Mouse (Mus musculus) forebrain, embryonic 12.5 days (tissue): ENCODE data around the gene Sbk1. TPM values are rescaled to one million over a fixed set of nuclear protein-coding genes. Genes with fewer than 3 reads are reported as not detected.

ENCODE experiments used
- ATAC-seq: fragments of 200-750 bp; cut with Nextera tagmentation; 2 replicates; pipeline ENCODE4 v1.8.0; 2017; ENCODE audit warnings: moderate TSS enrichment; ENCODE audit not compliant: low FRiP score
- H3K27ac ChIP-seq: fragments of 300-500 bp; sonication (generic); 2 replicates; pipeline ENCODE4 v1.5.1; 2016; ENCODE audit warnings: mild to moderate bottlenecking
- H3K27me3 ChIP-seq: fragments of 300-500 bp; sonication (generic); 2 replicates; pipeline ENCODE4 v1.6.1; 2016; ENCODE audit warnings: mild to moderate bottlenecking
- H3K36me3 ChIP-seq: fragments of 300-500 bp; sonication (generic); replicated peaks from 2 replicates; pipeline ENCODE4 v1.6.1; 2016; ENCODE audit warnings: mild to moderate bottlenecking
- H3K4me1 ChIP-seq: fragments of 300-500 bp; sonication (generic); 2 replicates; pipeline ENCODE4 v1.6.1; 2016
- H3K4me2 ChIP-seq: fragments of 300-500 bp; sonication (generic); 2 replicates; pipeline ENCODE4 v1.6.1; 2016; ENCODE audit warnings: mild to moderate bottlenecking, moderate library complexity
- H3K4me3 ChIP-seq: fragments of 300-500 bp; sonication (generic); replicated peaks from 2 replicates; pipeline ENCODE4 v1.5.1; 2016; ENCODE audit warnings: mild to moderate bottlenecking
- H3K9ac ChIP-seq: fragments of 300-500 bp; sonication (generic); 2 replicates; pipeline ENCODE4 v1.6.1; 2016; ENCODE audit warnings: mild to moderate bottlenecking
- H3K9me3 ChIP-seq: fragments of 300-500 bp; sonication (generic); 2 replicates; pipeline ENCODE4 v1.6.1; 2016
- whole genome bisulfite sequencing: fragments of 180-500 bp; shearing (Covaris S2); methylation state at CpG from one replicate; pipeline ENCODE4 v1.1.7; 2016; 5-methylcytosine and 5-hydroxymethylcytosine counted together
- polyA plus RNA-seq: library from polyadenylated mRNA; unstranded; fragments of >200 nt; fragmentation: Nextera tagmentation; extraction: Ambion mirVana; gene quantifications from 2 replicates; pipeline ENCODE4 v1.2.1, GENCODE M21; 2016

Sbk1 gene
- polyA plus RNA-seq, 1 experiment from 2014 or later = 264 TPM

- Histone ChIP-seq H3K27ac (peak overlapping the region; percentile 99), H3K4me3 (peak overlapping the region; percentile 97), H3K9ac (peak overlapping the region; percentile 100), H3K36me3 (peaks cover 31% of the 10 kb centered on the region), H3K4me2 (peak overlapping the region; percentile 99), H3K27me3 (peaks cover 12% of the 10 kb centered on the region), H3K4me1 (peaks cover 54% of the 10 kb centered on the region), H3K9me3 (no peaks in the 10 kb centered on the region)
- ATAC-seq = peak; percentile 37
- WGBS = 1% methylated on average over 37 of the region's 38 CpGs
These were observed 422 bp downstream of the Sbk1 start for GRCm38 (mm10) chr7:126272770-126273311.

DNA sequence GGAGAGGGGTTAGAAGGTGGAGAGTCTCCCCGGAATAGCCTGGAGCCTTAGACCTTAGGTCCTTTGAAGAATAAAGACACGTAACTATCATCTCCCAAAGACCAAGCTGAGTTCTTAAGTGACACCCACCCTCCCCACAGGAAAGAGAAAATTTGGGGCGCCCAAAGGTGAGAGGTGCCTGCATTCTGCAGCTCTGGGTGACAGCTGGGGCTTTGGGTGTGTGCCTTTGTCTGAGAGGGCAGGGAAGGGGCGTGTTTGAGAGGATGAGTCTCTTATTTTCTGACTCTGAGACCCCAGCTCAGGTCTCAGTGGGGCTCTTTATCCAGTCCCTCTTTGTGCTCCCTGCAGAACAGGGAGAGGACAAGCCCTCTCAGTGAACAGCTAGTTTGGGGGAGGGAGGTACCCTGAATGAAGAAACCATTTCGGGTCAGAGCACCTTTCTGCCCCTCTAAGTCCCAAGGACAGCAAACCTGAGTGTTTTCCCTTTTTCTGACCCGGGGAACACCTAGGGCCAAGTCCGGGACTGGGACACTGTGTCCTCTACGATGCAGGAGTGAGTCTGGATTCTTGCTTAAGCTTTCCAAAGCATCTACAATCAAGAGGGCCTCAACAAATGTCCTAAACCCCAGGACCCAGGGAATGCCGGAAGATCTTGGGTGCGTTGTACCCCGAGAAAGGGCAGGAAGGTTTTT, 1.1 kb downstream of the Sbk1 start:
- 5% methylated on average over 11 of the region's 11 CpGs for WGBS
- H3K9me3 ChIP-seq = no peaks in the 10 kb centered on the region
- peaks cover 7% of the 10 kb centered on the region; the same call in 1 of the 2 replicates for H3K27me3 ChIP-seq
- peaks cover 61% of the 10 kb centered on the region for H3K4me1 ChIP-seq
- peak overlapping the region; percentile 99 for H3K27ac ChIP-seq
- ATAC-seq = no peak
- peaks cover 38% of the 10 kb centered on the region for H3K36me3 ChIP-seq
- peak overlapping the region; percentile 99 for H3K4me2 ChIP-seq
- peak overlapping the region; percentile 97 for H3K4me3 ChIP-seq
- peak overlapping the region; percentile 100 for H3K9ac ChIP-seq

DNA sequence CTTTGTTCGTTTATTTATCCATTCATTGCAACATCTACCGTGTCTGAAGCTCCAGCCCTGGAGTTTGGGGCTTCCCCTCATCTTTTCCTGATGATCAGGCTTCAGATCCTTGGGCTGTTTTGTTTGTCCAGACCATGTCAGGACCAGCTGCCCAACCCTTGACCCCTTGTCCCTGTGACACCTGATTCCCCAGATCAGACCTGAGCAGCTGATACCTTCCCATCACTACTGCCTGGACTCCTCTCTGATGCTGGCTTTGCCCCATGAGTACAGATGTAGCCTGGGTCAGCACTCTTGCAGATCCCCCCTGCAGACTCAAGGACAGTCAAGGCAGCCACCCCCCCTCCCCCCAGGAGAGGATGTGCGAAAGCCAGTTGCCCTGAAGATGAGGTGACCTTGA, 1.7 kb downstream of the Sbk1 start:
- WGBS = 2% methylated on average over 3 of the region's 3 CpGs
- Histone ChIP-seq H3K27me3 (peaks cover 7% of the 10 kb centered on the region; the same call in 1 of the 2 replicates), H3K4me3 (peak overlapping the region; percentile 97), H3K9me3 (no peaks in the 10 kb centered on the region), H3K36me3 (peaks cover 44% of the 10 kb centered on the region), H3K27ac (peak overlapping the region; percentile 99), H3K4me1 (peaks cover 67% of the 10 kb centered on the region), H3K4me2 (peak overlapping the region; percentile 99), H3K9ac (peak overlapping the region; percentile 100)
- ATAC-seq = no peak

DNA sequence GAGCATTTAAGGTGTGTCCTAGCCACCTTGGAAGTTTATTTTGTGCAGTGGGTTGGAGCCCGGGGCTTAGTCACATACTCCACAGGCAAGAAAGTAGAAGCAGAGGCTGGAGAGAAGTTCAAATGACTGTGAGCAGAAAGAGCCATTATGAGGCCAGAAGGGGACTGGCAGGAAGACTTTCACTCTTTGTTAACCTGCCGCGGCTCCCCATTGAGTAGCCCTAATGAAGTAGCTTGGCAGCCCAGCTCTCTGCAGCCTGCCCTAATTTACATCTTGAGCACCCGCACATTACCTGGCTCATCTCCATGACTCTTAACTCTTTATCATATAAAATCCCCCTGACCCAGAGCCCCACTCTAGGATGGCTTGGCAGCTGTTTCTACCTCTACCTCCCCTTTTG, 2.2 kb downstream of the Sbk1 start:
- 4% methylated on average over 4 of the region's 4 CpGs for WGBS

GRCm38 (mm10) chr7:126275711-126276110, 3.3 kb downstream of the Sbk1 start:
- Histone ChIP-seq H3K4me2 (peak overlapping the region; percentile 99), H3K9me3 (no peaks in the 10 kb centered on the region), H3K4me3 (peak overlapping the region; percentile 97), H3K27ac (no peak overlapping the region), H3K9ac (peak overlapping the region; percentile 100), H3K36me3 (peaks cover 59% of the 10 kb centered on the region), H3K4me1 (peaks cover 79% of the 10 kb centered on the region), H3K27me3 (no peaks in the 10 kb centered on the region)
- whole genome bisulfite sequencing = 85% methylated on average over 5 of the region's 5 CpGs
- no peak for ATAC-seq

More for the DNA sequence above, 2.2 kb downstream of the Sbk1 start:
- peaks cover 7% of the 10 kb centered on the region; the same call in 1 of the 2 replicates for H3K27me3 ChIP-seq
- H3K4me2 ChIP-seq = peak overlapping the region; percentile 99
- H3K9ac ChIP-seq = peak overlapping the region; percentile 100
- no peak for ATAC-seq
- H3K27ac ChIP-seq = peak overlapping the region; percentile 99
- no peaks in the 10 kb centered on the region for H3K9me3 ChIP-seq
- peak overlapping the region; percentile 97 for H3K4me3 ChIP-seq
- H3K4me1 ChIP-seq = peaks cover 72% of the 10 kb centered on the region
- H3K36me3 ChIP-seq = peaks cover 49% of the 10 kb centered on the region

DNA sequence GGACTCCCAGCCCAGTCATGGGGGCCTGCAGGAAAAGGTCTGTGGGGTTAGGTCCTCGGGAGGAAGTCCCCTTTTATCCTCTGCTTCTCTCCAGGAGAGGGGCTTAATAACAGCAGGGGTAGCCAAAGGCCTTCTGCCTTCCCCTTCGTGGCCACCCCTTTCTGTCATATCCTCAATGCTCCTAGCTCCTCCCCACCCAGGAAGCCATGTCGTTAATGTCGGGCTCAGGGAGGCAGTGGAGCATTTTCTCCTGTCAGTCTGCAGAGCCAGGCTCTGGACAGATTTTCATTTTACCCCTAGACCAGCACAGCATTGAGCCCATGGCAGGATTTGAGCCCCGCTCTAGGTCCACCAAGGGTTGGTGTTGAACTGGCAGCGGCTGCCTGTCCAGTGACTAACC, 3.9 kb downstream of the Sbk1 start:
- Histone ChIP-seq H3K4me2 (peak overlapping the region; percentile 99), H3K9me3 (no peaks in the 10 kb centered on the region), H3K9ac (peak overlapping the region; percentile 100; the same call in 1 of the 2 replicates), H3K4me1 (peaks cover 74% of the 10 kb centered on the region), H3K27me3 (no peaks in the 10 kb centered on the region), H3K27ac (0 out of 2 replicates have a peak overlapping the region, but pooled peaks have one; percentile 19), H3K36me3 (peaks cover 65% of the 10 kb centered on the region), H3K4me3 (peak overlapping the region; percentile 97)
- 51% methylated on average over 6 of the region's 6 CpGs for WGBS
- no peak for ATAC-seq

DNA sequence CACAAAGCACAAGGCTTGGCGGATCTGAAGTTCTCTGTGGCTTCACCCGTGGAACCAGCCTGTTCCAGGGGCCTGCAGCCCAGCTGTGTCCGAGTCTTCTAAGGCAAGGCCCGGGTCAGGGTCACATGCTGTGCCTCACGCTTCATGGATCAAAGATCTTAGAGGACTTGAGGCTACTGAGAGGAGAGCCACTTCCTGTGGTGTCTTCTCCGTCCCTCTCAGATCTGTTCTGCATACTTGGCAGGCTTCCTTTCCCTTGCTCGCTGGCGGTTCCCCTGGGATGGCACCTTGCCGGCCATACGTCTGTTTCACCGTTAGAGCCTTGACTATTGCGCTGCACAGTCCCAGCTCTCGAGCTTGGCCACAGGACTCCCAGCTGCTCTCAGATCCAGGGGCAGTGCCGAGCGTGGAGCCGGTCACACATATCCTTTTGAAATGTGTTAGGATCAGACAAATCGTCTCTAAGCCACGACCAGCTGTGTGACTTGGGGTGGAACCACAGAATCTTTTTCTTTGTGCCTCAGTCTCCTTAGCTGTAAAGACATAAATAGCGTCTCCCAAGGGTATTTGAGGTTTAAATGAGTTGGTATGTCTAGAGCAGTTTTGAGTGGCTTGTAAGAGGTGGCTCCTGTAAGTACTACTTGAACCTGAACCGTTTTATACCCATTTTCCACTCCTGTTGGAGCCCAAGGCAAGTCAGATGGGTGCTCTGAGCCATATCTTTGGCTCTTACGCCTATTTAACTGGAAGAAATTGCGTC, 5.3 kb downstream of the Sbk1 start:
- Histone ChIP-seq H3K9me3 (no peaks in the 10 kb centered on the region), H3K9ac (0 out of 2 replicates have a peak overlapping the region, but pooled peaks have one; percentile 7), H3K27me3 (no peaks in the 10 kb centered on the region), H3K36me3 (peaks cover 78% of the 10 kb centered on the region), H3K27ac (no peak overlapping the region), H3K4me1 (peaks cover 77% of the 10 kb centered on the region), H3K4me2 (peak overlapping the region; percentile 99), H3K4me3 (peak overlapping the region; percentile 16; the same call in 1 of the 2 replicates)
- 74% methylated on average over 22 of the region's 22 CpGs for WGBS
- ATAC-seq = no peak

GRCm38 (mm10) chr7:126278799-126279198, 6.4 kb downstream of the Sbk1 start:
- Histone ChIP-seq H3K27ac (no peak overlapping the region), H3K9ac (peak overlapping the region; percentile 36; the same call in 1 of the 2 replicates), H3K36me3 (peaks cover 87% of the 10 kb centered on the region), H3K4me2 (no peak overlapping the region), H3K4me1 (peaks cover 81% of the 10 kb centered on the region), H3K9me3 (no peaks in the 10 kb centered on the region), H3K4me3 (no peak overlapping the region), H3K27me3 (no peaks in the 10 kb centered on the region)
- ATAC-seq = no peak
- WGBS = 88% methylated on average over 5 of the region's 5 CpGs

DNA sequence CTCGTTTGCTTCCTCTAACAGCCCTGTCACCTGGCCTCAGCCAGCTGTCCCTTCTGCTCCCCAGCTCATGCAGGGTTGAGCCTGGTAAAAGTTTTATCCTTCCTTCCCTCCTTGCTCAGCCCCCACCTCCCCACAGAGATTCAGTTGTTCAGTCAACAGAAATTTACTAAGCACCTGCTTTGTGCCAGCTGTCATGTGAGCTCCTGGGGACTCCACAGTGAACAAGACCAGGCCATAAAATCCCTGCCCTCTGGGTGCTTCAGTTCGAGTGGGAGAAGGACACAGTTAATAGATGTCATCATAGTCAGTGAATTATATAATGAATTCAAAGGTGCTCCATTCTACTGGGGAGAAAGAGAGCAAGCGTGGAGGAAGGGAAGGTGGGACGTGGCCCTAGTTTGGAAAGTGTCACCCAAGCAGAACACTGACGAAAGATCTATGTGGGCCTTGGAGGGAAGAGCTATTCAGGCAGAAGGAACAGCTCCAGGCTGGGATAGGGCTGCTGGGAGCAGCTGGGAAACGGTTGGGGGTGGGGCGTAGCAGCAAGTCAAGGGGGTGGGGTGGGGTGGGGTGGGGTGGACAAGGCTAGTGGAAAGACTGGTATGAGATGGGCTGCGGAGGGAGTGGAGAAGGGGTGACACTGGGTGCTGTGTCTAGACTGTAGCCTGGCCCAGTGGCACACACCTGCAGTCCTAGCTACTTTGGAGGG, 7.5 kb downstream of the Sbk1 start:
- Histone ChIP-seq H3K9ac (0 out of 2 replicates have a peak overlapping the region, but pooled peaks have one; percentile 7), H3K27ac (no peak overlapping the region), H3K9me3 (no peaks in the 10 kb centered on the region), H3K4me1 (peaks cover 81% of the 10 kb centered on the region), H3K4me2 (no peak overlapping the region), H3K4me3 (no peak overlapping the region), H3K36me3 (peaks cover 96% of the 10 kb centered on the region), H3K27me3 (no peaks in the 10 kb centered on the region)
- 79% methylated on average over 8 of the region's 8 CpGs for WGBS
- ATAC-seq = no peak

- Histone ChIP-seq H3K9me3 (no peaks in the 10 kb centered on the region), H3K4me1 (peaks cover 81% of the 10 kb centered on the region), H3K36me3 (peaks cover 95% of the 10 kb centered on the region), H3K27ac (no peak overlapping the region), H3K9ac (no peak overlapping the region), H3K4me2 (no peak overlapping the region), H3K4me3 (no peak overlapping the region), H3K27me3 (no peaks in the 10 kb centered on the region)
- 80% methylated on average over 6 of the region's 6 CpGs for WGBS
- no peak for ATAC-seq
These were observed 8.3 kb downstream of the Sbk1 start for GRCm38 (mm10) chr7:126280696-126281095.

DNA sequence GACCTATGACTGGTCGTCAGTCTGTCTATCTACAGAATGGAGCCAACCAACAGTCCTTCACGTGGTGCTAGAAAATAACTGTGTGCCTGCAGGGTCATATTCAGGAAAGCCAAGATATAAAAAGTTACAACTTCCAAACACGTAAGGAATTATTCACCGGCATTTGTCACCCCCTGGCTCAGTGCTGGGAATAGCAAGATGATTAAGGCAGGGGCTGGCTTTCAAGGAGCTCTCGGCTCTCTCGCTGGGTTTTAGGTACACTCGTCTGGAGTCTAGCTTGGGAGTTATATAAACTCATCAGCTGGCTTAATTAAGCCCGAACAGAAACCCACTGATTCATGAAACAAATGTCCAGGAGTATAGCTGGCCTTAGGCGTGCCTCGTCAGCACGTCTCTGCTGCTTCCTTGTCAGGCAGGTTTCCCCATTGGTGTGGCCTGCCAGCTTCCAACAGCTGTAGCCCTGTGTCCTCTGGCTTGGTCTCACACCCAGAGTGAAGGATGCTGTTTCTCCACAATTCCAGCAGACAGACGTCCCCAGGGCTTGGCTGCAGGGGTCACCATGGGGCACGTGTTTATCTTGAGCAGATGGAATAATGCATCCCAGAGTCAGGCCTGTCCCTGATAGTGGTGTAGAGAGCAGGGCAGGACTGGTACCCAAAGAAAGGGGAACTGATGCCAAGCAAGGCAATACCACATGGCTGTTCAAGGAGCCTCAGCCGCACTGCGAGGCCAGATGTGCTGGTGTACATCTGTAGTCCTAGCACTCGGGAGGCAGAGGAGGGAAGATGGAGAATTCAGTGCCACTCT, 9.7 kb downstream of the Sbk1 start:
- Histone ChIP-seq H3K36me3 (peaks cover 93% of the 10 kb centered on the region), H3K4me1 (peaks cover 81% of the 10 kb centered on the region), H3K27me3 (no peaks in the 10 kb centered on the region), H3K9ac (no peak overlapping the region), H3K9me3 (no peaks in the 10 kb centered on the region), H3K27ac (no peak overlapping the region), H3K4me3 (no peak overlapping the region), H3K4me2 (no peak overlapping the region)
- ATAC-seq = no peak
- 83% methylated on average over 16 of the region's 16 CpGs for WGBS
